Mouse (Mus musculus): ENCODE data around the gene Fancf. TPM values are rescaled to one million over a fixed set of nuclear protein-coding genes. Genes with fewer than 3 reads are reported as not detected.

Gene Fancf
- total RNA-seq, 2 experiments from 2014 or later, result 4.7 to 5.0 TPM

DNA sequence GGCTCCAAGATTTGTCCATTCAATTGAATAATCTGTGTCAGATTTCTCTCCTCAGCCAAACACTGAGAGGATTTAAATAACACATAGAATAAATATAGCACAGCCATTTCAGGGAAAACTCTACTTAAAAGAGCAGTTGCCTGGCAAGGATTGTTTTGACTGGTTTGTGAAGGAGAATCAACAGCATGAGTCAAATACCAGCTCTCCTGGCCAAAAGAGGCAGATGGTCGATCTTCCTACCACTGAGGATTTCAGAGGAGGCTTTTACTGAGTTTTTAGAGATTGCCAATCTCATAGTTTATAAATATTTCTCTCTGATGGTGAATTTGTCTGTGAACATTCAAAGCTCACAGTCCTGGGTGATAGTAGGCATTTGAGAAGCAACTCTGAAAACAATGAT, 42.2 kb downstream of the Fancf start:
- no peak for TF ChIP-seq CTCF (conservative IDR thresholded peaks at IDR 0.05)

GRCm38 (mm10) chr7:51818251-51818974, 43.7 kb downstream of the Fancf start:
- TF ChIP-seq CTCF (conservative IDR thresholded peaks at IDR 0.05), result no peak
- no peak for DNase-seq (ENCODE audit: low spot score in 2 of 2)
- Histone ChIP-seq H3K4me3 (no peak overlapping the region), H3K27ac (no peak overlapping the region)

More for the DNA sequence above, 42.2 kb downstream of the Fancf start:
- H3K27ac ChIP-seq, result no peak overlapping the region
- DNase-seq (ENCODE audit: low spot score in 2 of 2), result peak; percentile 50 to 65
- H3K4me3 ChIP-seq, result no peak overlapping the region

GRCm38 (mm10) chr7:51816283-51816839, 45.7 kb downstream of the Fancf start:
- DNase-seq (ENCODE audit: low spot score in 2 of 2), result no peak
- no peak overlapping the region for H3K4me3 ChIP-seq
- TF ChIP-seq CTCF (conservative IDR thresholded peaks at IDR 0.05), result no peak
- H3K27ac ChIP-seq, result no peak overlapping the region

DNA sequence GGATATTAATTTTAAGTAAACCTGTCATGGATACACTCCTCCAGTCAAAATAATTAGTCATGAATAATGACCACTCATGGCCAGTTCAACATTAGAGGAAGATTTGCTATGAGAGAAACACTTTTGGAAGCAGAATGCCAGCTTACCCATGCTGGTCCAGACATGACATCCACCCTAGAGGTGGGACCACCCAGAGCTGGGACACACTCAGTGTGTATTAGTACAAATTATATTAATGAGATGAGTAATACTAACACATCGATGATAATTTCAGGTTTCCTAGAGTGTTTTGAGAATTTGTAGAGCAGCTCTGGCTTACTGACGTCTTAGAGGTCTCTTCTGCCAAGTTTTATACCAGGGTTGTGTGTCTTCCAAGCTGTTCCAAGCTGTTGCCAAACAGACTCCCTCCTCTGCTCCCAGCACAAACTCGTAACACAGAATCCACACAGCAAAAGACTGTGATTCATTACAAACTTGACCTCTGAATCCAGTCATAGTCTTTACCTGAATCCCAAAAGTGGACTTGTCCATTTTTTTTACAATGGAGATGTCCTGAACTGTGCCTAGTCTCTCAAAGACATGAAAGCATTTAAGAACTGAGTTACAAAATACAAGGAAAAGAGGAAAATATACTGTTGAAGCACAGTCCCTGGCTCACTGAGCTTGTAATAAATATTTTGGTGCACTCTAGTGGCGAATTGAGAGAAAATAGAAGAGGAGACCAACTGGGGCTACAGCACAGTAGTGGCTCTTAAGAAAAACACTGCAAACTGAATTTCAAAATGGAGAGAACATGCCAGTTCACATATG, 46.4 kb downstream of the Fancf start:
- DNase-seq (ENCODE audit: low spot score in 2 of 2), result peak in 1 of 2 experiments; percentile 32
- no peak overlapping the region for H3K27ac ChIP-seq
- peak; percentile 81 for TF ChIP-seq CTCF (conservative IDR thresholded peaks at IDR 0.05)
- H3K4me3 ChIP-seq, result no peak overlapping the region

Other genes starting within 250 kb of the Fancf start
- 10 to 100 TPM in 1 of 2 experiments, 1 to 10 TPM in 1; 9.4 to 12.7 TPM for gene Slc17a6, start 240.3 kb downstream of the Fancf start, total RNA-seq (2021)
- 10 to 100 TPM; 28.2 to 31.0 TPM for gene Gas2, start 252 bp downstream of the Fancf start, total RNA-seq (2021)
- 10 to 100 TPM; 35.2 to 38.2 TPM for gene Svip, start 143.8 kb upstream of the Fancf start, total RNA-seq (2021)
- not detected for gene 1700015G11Rik, start 153.5 kb upstream of the Fancf start, total RNA-seq (2021)